Mouse (Mus musculus): ENCODE measurements around the gene Asb7. TPM values are rescaled to one million over a fixed set of nuclear protein-coding genes. Genes with fewer than 3 reads are reported as not detected.

The Asb7 gene
- 8.9 TPM in 2 replicates for polyA plus RNA-seq (2012; rRNA removed)

DNA sequence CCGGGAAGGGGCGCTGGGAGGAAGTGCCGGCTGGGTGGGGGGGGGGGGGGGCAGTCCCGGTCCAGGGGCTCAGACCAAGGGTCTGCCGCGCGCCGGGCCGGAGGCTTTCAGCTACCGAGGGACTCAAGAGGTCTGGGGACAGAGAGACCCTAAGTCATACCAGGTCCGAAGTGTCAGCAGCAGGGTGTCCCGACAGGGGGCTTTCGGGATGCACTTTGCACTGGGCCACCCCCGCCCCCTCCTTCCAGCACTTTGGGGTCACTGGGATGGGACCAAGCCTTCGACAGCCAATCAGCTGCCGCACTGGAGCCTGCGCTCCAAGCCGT is at the start of gene Asb7:
Gene Asb7 (minus strand): TSS at position 303 of the 326 bp plus-strand sequence.

DNA sequence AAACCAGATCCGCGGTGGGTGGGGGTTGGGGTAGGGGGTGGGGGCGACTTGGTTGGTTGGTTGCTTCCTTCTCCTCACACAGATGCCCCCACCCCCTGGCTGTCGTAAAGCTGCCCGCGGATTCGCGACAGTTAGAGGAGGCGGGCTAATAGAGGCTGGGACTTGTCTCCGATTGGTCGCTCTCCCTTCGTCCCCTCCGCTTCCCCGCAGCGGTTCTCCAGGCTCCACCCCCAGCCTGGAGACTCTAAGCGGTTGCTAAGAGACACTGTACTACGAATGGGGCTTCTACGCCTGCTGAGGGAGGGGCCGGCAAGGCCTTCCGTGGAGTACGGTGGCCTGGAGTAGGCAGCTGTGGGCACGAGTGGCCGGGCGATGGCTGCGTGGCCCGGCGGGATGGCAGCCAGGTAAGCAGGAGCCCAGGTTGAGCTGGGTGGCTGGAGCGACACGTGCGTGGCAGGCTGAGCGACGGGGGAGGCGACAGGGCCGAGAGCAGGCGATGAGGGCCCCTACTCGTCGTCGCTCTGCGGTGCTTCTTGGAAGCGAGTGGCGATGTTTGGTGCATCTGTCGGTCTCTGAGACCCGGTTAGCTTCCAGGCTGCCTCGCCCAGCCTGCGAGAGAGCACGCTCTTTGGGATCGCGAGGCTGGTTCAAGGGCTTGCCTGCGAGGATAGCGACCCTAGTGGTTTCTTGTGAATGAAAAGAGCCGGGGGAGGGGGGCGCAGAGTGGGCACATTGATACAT is 394 bp upstream of the Asb7 start, which contains the start of gene Lins1:
Gene Lins1 (plus strand): TSS at position 270 of the 741 bp plus-strand sequence.

Other genes with a start within 250 kb of the Asb7 start
- gene Lins1, start 293 bp upstream of the Asb7 start, polyA plus RNA-seq (2012; rRNA removed) = 18.3 and 19.6 TPM in 2 replicates
- 0.62 and 0.96 TPM in 2 replicates for gene Cers3, start 53.9 kb upstream of the Asb7 start, polyA plus RNA-seq (2012; rRNA removed)
- gene Adamts17, start 150.1 kb upstream of the Asb7 start, polyA plus RNA-seq (2012; rRNA removed) = 2.9 and 3.1 TPM in 2 replicates

Measured in central nervous system, embryonic 18 days (tissue).